Mouse (Mus musculus): ENCODE measurements around the gene 1700017N19Rik.

GRCm38 (mm10) chr10:100617233-100617903, 27.1 kb downstream of the 1700017N19Rik start:
- no peak for TF ChIP-seq CTCF (IDR thresholded peaks at IDR 0.05)
- TF ChIP-seq EP300 (IDR thresholded peaks at IDR 0.05): no peak

All from lung, postnatal 0 days (tissue).